Mouse (Mus musculus) CH12.LX (cell line): ENCODE data around the gene Blcap. TPM values are rescaled to one million over a fixed set of nuclear protein-coding genes. Genes with fewer than 3 reads are reported as not detected.

Source experiments
- DNase-seq: peaks from one replicate; pipeline ENCODE4 v3.0.0-alpha.2; 2013; ENCODE audit errors: extremely low read depth
- H3K27ac ChIP-seq: 2 replicates; pipeline ENCODE4 v1.5.1; 2012; ENCODE audit warnings: low read depth, mild to moderate bottlenecking, control low read depth, moderate library complexity; ENCODE audit not compliant: insufficient read depth
- H3K27me3 ChIP-seq: replicated peaks from 2 replicates; pipeline ENCODE3; 2012; ENCODE audit warnings: inconsistent platforms
- H3K36me3 ChIP-seq, 2 experiments: replicated peaks in 1 of 2; 2 replicates each; pipeline versions ENCODE3 to v1.6.1; 2012; ENCODE audit warnings: inconsistent platforms in 1 of 2, low read length in 1 of 2, mild to moderate bottlenecking in 1 of 2, mixed read lengths in 1 of 2, moderate library complexity in 1 of 2; ENCODE audit not compliant: control insufficient read depth in 1 of 2, insufficient read depth in 1 of 2
- H3K4me1 ChIP-seq, 2 experiments: 2 replicates each; pipeline ENCODE4 v1.6.1; 2012; ENCODE audit warnings: inconsistent platforms in 1 of 2, moderate library complexity in 1 of 2; ENCODE audit not compliant: insufficient read depth in 2 of 2, control insufficient read depth in 1 of 2
- H3K4me2 ChIP-seq: 2 replicates; pipeline ENCODE4 v1.6.1; 2012; ENCODE audit warnings: low read depth, mild to moderate bottlenecking, control low read depth; ENCODE audit not compliant: poor library complexity, insufficient read depth, severe bottlenecking
- H3K4me3 ChIP-seq, 3 experiments: fragments of 150-350 bp in 1 of 3; sonication (generic) in 1 of 3; replicated peaks in 1 of 3; 2 replicates each; pipeline versions ENCODE3 to v1.5.1; 2011 to 2012; ENCODE audit warnings: low read depth in 2 of 3, low read length in 2 of 3, mild to moderate bottlenecking in 2 of 3, moderate library complexity in 2 of 3, control low read depth in 1 of 3, improper control_type of control experiment in 1 of 3, inconsistent platforms in 1 of 3, mixed read lengths in 1 of 3; ENCODE audit not compliant: poor library complexity in 1 of 3
- H3K79me2 ChIP-seq: replicated peaks from 2 replicates; pipeline ENCODE4 v1.6.1; 2012; ENCODE audit warnings: mild to moderate bottlenecking, moderate library complexity; ENCODE audit not compliant: control insufficient read depth, poor library complexity, insufficient read depth, severe bottlenecking; ENCODE audit errors: extremely low read depth
- H3K9ac ChIP-seq: 2 replicates; pipeline ENCODE4 v1.6.1; 2012; ENCODE audit warnings: low read depth, mild to moderate bottlenecking, control low read depth, moderate library complexity; ENCODE audit not compliant: insufficient read depth
- H3K9me3 ChIP-seq: replicated peaks from 2 replicates; pipeline ENCODE3; 2012; ENCODE audit warnings: low read length, inconsistent platforms, mixed read lengths
- CHD2 ChIP-seq: IDR thresholded peaks from 2 replicates; pipeline ENCODE4 v1.6.1; 2011; ENCODE audit warnings: low read length, improper control_type of control experiment
- CTCF ChIP-seq, 2 experiments: IDR thresholded peaks in 1 of 2; conservative IDR thresholded peaks in 1 of 2; 2 replicates each; pipeline ENCODE4 v1.5.1; 2011 to 2012; ENCODE audit warnings: low read depth in 2 of 2, low read length in 2 of 2, improper control_type of control experiment in 1 of 2, inconsistent platforms in 1 of 2, mild to moderate bottlenecking in 1 of 2, moderate library complexity in 1 of 2
- E2F4 ChIP-seq: IDR thresholded peaks from 2 replicates; pipeline ENCODE4 v1.6.1; 2011; ENCODE audit warnings: low read depth, low read length, improper control_type of control experiment; ENCODE audit not compliant: insufficient replicate concordance
- EP300 ChIP-seq: IDR thresholded peaks from 2 replicates; pipeline ENCODE4 v1.6.1; 2011; ENCODE audit warnings: low read length, improper control_type of control experiment
- ETS1 ChIP-seq: conservative IDR thresholded peaks from 2 replicates; pipeline ENCODE4 v1.6.1; 2012; ENCODE audit warnings: low read depth, mild to moderate bottlenecking, inconsistent platforms, low read length, improper control_type of control experiment, moderate library complexity
- GABPA ChIP-seq: IDR thresholded peaks from 2 replicates; pipeline ENCODE4 v1.6.1; 2012; ENCODE audit warnings: low read depth, low read length, improper control_type of control experiment, inconsistent platforms; ENCODE audit not compliant: insufficient replicate concordance
- JUN ChIP-seq: IDR thresholded peaks from 2 replicates; pipeline ENCODE4 v1.6.1; 2011; ENCODE audit warnings: low read depth, mild to moderate bottlenecking, low read length, improper control_type of control experiment, moderate library complexity; ENCODE audit not compliant: insufficient read depth
- JUND ChIP-seq: conservative IDR thresholded peaks from 2 replicates; pipeline ENCODE4 v1.6.1; 2011; ENCODE audit warnings: low read depth, low read length, improper control_type of control experiment
- KAT2A ChIP-seq: IDR thresholded peaks from 2 replicates; pipeline ENCODE4 v1.6.1; 2012; ENCODE audit warnings: low read length, improper control_type of control experiment, inconsistent platforms; ENCODE audit not compliant: insufficient replicate concordance
- MAZ ChIP-seq: IDR thresholded peaks from 2 replicates; pipeline ENCODE4 v1.6.1; 2012; ENCODE audit warnings: low read depth, mild to moderate bottlenecking, inconsistent platforms, low read length, improper control_type of control experiment, moderate library complexity
- MEF2A ChIP-seq: IDR thresholded peaks from 2 replicates; pipeline ENCODE4 v1.6.1; 2014; ENCODE audit warnings: low read depth, mild to moderate bottlenecking, inconsistent platforms, low read length, improper control_type of control experiment, borderline replicate concordance
- MXI1 ChIP-seq: IDR thresholded peaks from 2 replicates; pipeline ENCODE4 v1.6.1; 2011; ENCODE audit warnings: mild to moderate bottlenecking, low read depth, low read length, improper control_type of control experiment
- NRF1 ChIP-seq: IDR thresholded peaks from 2 replicates; pipeline ENCODE4 v1.6.1; 2014; ENCODE audit warnings: low read depth, mild to moderate bottlenecking, inconsistent platforms, low read length, improper control_type of control experiment, moderate library complexity
- RAD21 ChIP-seq: IDR thresholded peaks from 2 replicates; pipeline ENCODE4 v1.6.1; 2011; ENCODE audit warnings: low read depth, mild to moderate bottlenecking, low read length, improper control_type of control experiment, moderate library complexity
- RCOR1 ChIP-seq: conservative IDR thresholded peaks from 2 replicates; pipeline ENCODE4 v1.6.1; 2012; ENCODE audit warnings: low read depth, mild to moderate bottlenecking, inconsistent platforms, low read length, improper control_type of control experiment
- SIN3A ChIP-seq: IDR thresholded peaks from 2 replicates; pipeline ENCODE4 v1.6.1; 2012; ENCODE audit warnings: low read length, improper control_type of control experiment, inconsistent platforms
- SMC3 ChIP-seq: IDR thresholded peaks from 2 replicates; pipeline ENCODE4 v1.6.1; 2011; ENCODE audit warnings: low read depth, low read length, improper control_type of control experiment
- TBP ChIP-seq: conservative IDR thresholded peaks from 2 replicates; pipeline ENCODE4 v1.6.1; 2011; ENCODE audit warnings: low read depth, low read length, improper control_type of control experiment
- TCF12 ChIP-seq: IDR thresholded peaks from 2 replicates; pipeline ENCODE4 v1.6.1; 2014; ENCODE audit warnings: low read depth, mild to moderate bottlenecking, inconsistent platforms, low read length, improper control_type of control experiment
- UBTF ChIP-seq: IDR thresholded peaks from 2 replicates; pipeline ENCODE4 v1.6.1; 2012; ENCODE audit warnings: low read depth, mild to moderate bottlenecking, inconsistent platforms, low read length, improper control_type of control experiment, moderate library complexity
- USF2 ChIP-seq: conservative IDR thresholded peaks from 2 replicates; pipeline ENCODE4 v1.6.1; 2011; ENCODE audit warnings: low read depth, low read length, improper control_type of control experiment
- ZC3H11A ChIP-seq: IDR thresholded peaks from 2 replicates; pipeline ENCODE4 v1.6.1; 2012; ENCODE audit warnings: low read depth, mild to moderate bottlenecking, inconsistent platforms, low read length, improper control_type of control experiment
- dilution Hi-C: fragments of 300-500 bp; cut with MboI; formaldehyde crosslinking; loops from 2 replicates; pipeline ENCODE4 v1.14.3; 2020; ENCODE audit warnings: low sequenced_read_pairs; ENCODE audit not compliant: extremely low pct_unique_long_range_greater_than_20kb, extremely low pct_ligation_motif_present
- in situ Hi-C: fragments of 300-500 bp; cut with MboI; formaldehyde crosslinking; loops from 3 replicates; pipeline ENCODE4 v1.14.3; 2019; ENCODE audit warnings: low sequenced_read_pairs, low pct_ligation_motif_present, low pct_unique_long_range_greater_than_20kb, mixed read lengths
- polyA plus RNA-seq: library from polyadenylated mRNA; unstranded; fragments of >175 nt; gene quantifications from 2 replicates; pipeline ENCODE4 v1.2.1, GENCODE M21; 2012; ENCODE audit warnings: low read depth; ENCODE audit not compliant: insufficient read length
- total RNA-seq, 2 experiments: library from RNA; depleted of rRNA; stranded (reverse); fragments of 300-350 nt in 1 of 2; fragments of >200 nt in 1 of 2; gene quantifications; 2 replicates each; pipeline ENCODE4 v1.2.3; 2012 to 2014

Gene Blcap
- total and polyA plus RNA-seq, 3 experiments: 14.0 to 18.9 (median 16.0) TPM

- H3K79me2 ChIP-seq: peaks cover 16% of the 10 kb centered on the region
- peaks cover 0 to 32% of the 10 kb centered on the region in 2 experiments; a peak in 2 of 4 replicates for H3K4me1 ChIP-seq
- no peak overlapping the region for H3K4me3 ChIP-seq
- H3K9ac ChIP-seq: no peak overlapping the region
- DNase-seq: no peak
- dilution Hi-C loops (no loop called here), in situ Hi-C loops (loop anchor here (25.0 kb wide), 1 partner anchor 423 kb away; the partner anchor contains the start of gene Samhd1)
- H3K9me3 ChIP-seq: peaks cover 17% of the 10 kb centered on the region
- no peak overlapping the region for H3K4me2 ChIP-seq
- H3K27me3 ChIP-seq: no peaks in the 10 kb centered on the region
- H3K36me3 ChIP-seq: peaks cover 15 to 64% of the 10 kb centered on the region in 2 experiments
- TF ChIP-seq MXI1: no peak
- TF ChIP-seq JUN: no peak
- no peak for TF ChIP-seq EP300
- TF ChIP-seq MEF2A: no peak
- no peak for TF ChIP-seq UBTF
- TF ChIP-seq ZC3H11A: no peak
- TF ChIP-seq JUND: no peak
- TF ChIP-seq MAZ: no peak
- TF ChIP-seq SIN3A: no peak
- TF ChIP-seq RCOR1: no peak
- no peak for TF ChIP-seq E2F4
- no peak for TF ChIP-seq USF2
- H3K27ac ChIP-seq: no peak overlapping the region
Measured at GRCm38 (mm10) chr2:157560302-157560701, 10.8 kb downstream of the Blcap start.

DNA sequence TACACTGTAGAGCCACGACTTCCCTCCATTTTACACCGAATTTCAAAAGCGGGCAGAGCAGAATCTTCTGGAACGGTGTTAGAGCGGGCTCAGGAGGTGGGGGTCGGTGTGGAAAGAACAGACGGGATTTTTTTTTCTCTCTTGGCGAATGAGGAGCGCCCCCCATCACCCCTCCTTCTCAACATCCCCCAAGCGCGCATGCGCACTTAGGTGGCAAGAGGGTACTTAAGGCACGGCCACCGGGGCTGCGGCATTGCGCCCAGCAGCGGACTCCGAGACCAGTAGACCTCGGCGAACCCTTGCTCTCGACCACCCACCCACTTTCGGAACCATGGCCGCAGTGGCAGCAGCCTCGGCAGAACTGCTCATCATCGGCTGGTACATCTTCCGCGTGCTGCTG, 11.2 kb downstream of the Blcap start, which contains the start of gene Nnat:
TSS of gene Nnat (plus strand) at position 221 of the 400 bp plus-strand sequence.
- Histone ChIP-seq H3K27me3 (no peaks in the 10 kb centered on the region), H3K4me3 (no peak within 1 kb of the TSS), H3K4me1 (peaks cover 0 to 27% of the 10 kb centered on the region in 2 experiments; a peak in 2 of 4 replicates), H3K36me3 (peaks cover 15 to 66% of the 10 kb centered on the region in 2 experiments), H3K4me2 (no peak within 1 kb of the TSS), H3K27ac (no peak within 1 kb of the TSS), H3K79me2 (peaks cover 14% of the 10 kb centered on the region), H3K9me3 (peaks cover 17% of the 10 kb centered on the region), H3K9ac (no peak within 1 kb of the TSS)
- dilution Hi-C loops: no loop called here
- TF ChIP-seq CHD2 (no peak), SIN3A (no peak), UBTF (no peak), MEF2A (no peak), GABPA (no peak), USF2 (no peak), MXI1 (no peak), ETS1 (no peak), ZC3H11A (no peak), TCF12 (no peak), JUND (no peak), NRF1 (no peak), RAD21 (no peak), KAT2A (no peak), EP300 (no peak), SMC3 (no peak), TBP (no peak), E2F4 (no peak), CTCF (conservative IDR thresholded peaks at IDR 0.05 in 1 of 2, IDR thresholded peaks at IDR 0.05 in 1 of 2; ENCODE audit: low read depth in 2 of 2, low read length in 2 of 2) (no peak)
- no peak for DNase-seq
- in situ Hi-C loops: loop anchor here (25.0 kb wide), 1 partner anchor 423 kb away; the partner anchor contains the start of gene Samhd1
